ENCODE assay signal across 8 mouse cellular contexts in genomic region chr16:11468533-11469179, GRCm38 (mm10).
DNase-seq lines count a peak whose midpoint lies in the region; ATAC-seq and TF ChIP-seq lines count a peak whose summit lies in the region.

No protein-coding gene starts in this region.

- H3K4me2 ChIP-seq in intestine, embryonic 15.5 days (replicated peaks) = no peak overlapping the region

- H3K27ac ChIP-seq in testis, adult 2 months (ENCODE audit: control insufficient read depth, insufficient read depth, low read depth, low read length) = no peak overlapping the region
- no peak overlapping the region for H3K27ac ChIP-seq in intestine, embryonic 15.5 days

- peak; percentile 42; the same call in 1 of the 2 replicates for TF ChIP-seq CTCF in testis, adult 2 months (IDR thresholded peaks at IDR 0.05; ENCODE audit: control insufficient read depth, insufficient read depth, insufficient replicate concordance, low read depth, low read length)

- no peaks in the 10 kb centered on the region for H3K9me3 ChIP-seq in intestine, embryonic 15.5 days

- H3K9ac ChIP-seq in intestine, embryonic 15.5 days = no peak overlapping the region

- no peak overlapping the region for H3K4me3 ChIP-seq in testis, adult 2 months (ENCODE audit: control insufficient read depth, low read depth, low read length)
- H3K4me3 ChIP-seq in intestine, embryonic 15.5 days (replicated peaks) = no peak overlapping the region

- TF ChIP-seq POLR2A in testis, adult 2 months (IDR thresholded peaks at IDR 0.05; ENCODE audit: control insufficient read depth, low read depth, low read length) = no peak

- H3K4me1 ChIP-seq in testis, adult 2 months (ENCODE audit: control insufficient read depth, insufficient read depth, low read length) = no peaks in the 10 kb centered on the region
- H3K4me1 ChIP-seq in intestine, embryonic 15.5 days (replicated peaks) = no peaks in the 10 kb centered on the region

- intact Hi-C loops in left cerebral cortex, postnatal 4 days (cut with DNase I) = no loop called here

- H3K27me3 ChIP-seq in testis, adult 2 months (ENCODE audit: control insufficient read depth, insufficient read depth, low read length) = no peaks in the 10 kb centered on the region
- no peaks in the 10 kb centered on the region for H3K27me3 ChIP-seq in intestine, embryonic 15.5 days (replicated peaks)
- H3K27me3 ChIP-seq in splenic B cell, adult 2 months (ENCODE audit: control insufficient read depth, insufficient read depth, low read length, poor library complexity, severe bottlenecking) = no peaks in the 10 kb centered on the region

- ATAC-seq in intestine, embryonic 15.5 days = peak; percentile 35

- no peak for DNase-seq in testis, postnatal 14 days (ENCODE audit: low spot score)
- DNase-seq in cerebellum, adult 9-11 months = peak; percentile 78
- DNase-seq in frontal cortex, postnatal 25 days (ENCODE audit: low spot score in 2 of 2) = peak; percentile 57 to 58
- peak; percentile 79 for DNase-seq in left cerebral cortex, postnatal 4 days
- peak; percentile 75 for DNase-seq in naive thymus-derived CD4-positive, alpha-beta T cell, adult 2 months (ENCODE audit: low read depth)
- peak; percentile 68 for DNase-seq in splenic B cell, adult 2 months (ENCODE audit: low read depth, low spot score)

- WGBS in intestine, embryonic 15.5 days = 55% methylated on average over 15 of the region's 15 CpGs

- H3K36me3 ChIP-seq in testis, adult 2 months (ENCODE audit: control insufficient read depth, insufficient read depth, low read length) = no peaks in the 10 kb centered on the region
- no peaks in the 10 kb centered on the region for H3K36me3 ChIP-seq in intestine, embryonic 15.5 days
- peaks cover 7% of the 10 kb centered on the region for H3K36me3 ChIP-seq in splenic B cell, adult 2 months (ENCODE audit: control insufficient read depth, insufficient read depth, low read length, poor library complexity, severe bottlenecking)
